Mouse (Mus musculus) forebrain, embryonic 15.5 days (tissue): ENCODE data around the gene Epha3. TPM values are rescaled to one million over a fixed set of nuclear protein-coding genes. Genes with fewer than 3 reads are reported as not detected.
A peak's percentile ranks its signal among the peaks of the same experiment; 100 is the strongest.

Experiments
- ATAC-seq: fragments of 200-750 bp; cut with Nextera tagmentation; replicated peaks from 2 replicates; pipeline ENCODE4 v1.8.0; 2017; ENCODE audit warnings: mild to moderate bottlenecking, moderate TSS enrichment, moderate library complexity
- H3K27ac ChIP-seq: fragments of 300-500 bp; sonication (generic); replicated peaks from 2 replicates; pipeline ENCODE4 v1.5.1; 2015; ENCODE audit warnings: mild to moderate bottlenecking, inconsistent platforms
- H3K27me3 ChIP-seq: fragments of 300-500 bp; sonication (generic); 2 replicates; pipeline ENCODE4 v1.6.1; 2015; ENCODE audit warnings: inconsistent platforms
- H3K36me3 ChIP-seq: fragments of 300-500 bp; sonication (generic); 2 replicates; pipeline ENCODE4 v1.6.1; 2015; ENCODE audit warnings: mild to moderate bottlenecking, inconsistent platforms
- H3K4me1 ChIP-seq: fragments of 300-500 bp; sonication (generic); 2 replicates; pipeline ENCODE4 v1.6.1; 2015; ENCODE audit warnings: inconsistent platforms
- H3K4me2 ChIP-seq: fragments of 300-500 bp; sonication (generic); replicated peaks from 2 replicates; pipeline ENCODE4 v1.6.1; 2015; ENCODE audit warnings: mild to moderate bottlenecking, inconsistent platforms
- H3K4me3 ChIP-seq: fragments of 300-500 bp; sonication (generic); 2 replicates; pipeline ENCODE4 v1.5.1; 2015; ENCODE audit warnings: mild to moderate bottlenecking, inconsistent platforms
- H3K9ac ChIP-seq: fragments of 300-500 bp; sonication (generic); replicated peaks from 2 replicates; pipeline ENCODE4 v1.6.1; 2015; ENCODE audit warnings: mild to moderate bottlenecking, inconsistent platforms
- H3K9me3 ChIP-seq: fragments of 300-500 bp; sonication (generic); 2 replicates; pipeline ENCODE4 v1.6.1; 2016; ENCODE audit warnings: inconsistent platforms
- WGBS: fragments of 180-500 bp; shearing (Covaris S2); methylation state at CpG from one replicate; pipeline ENCODE4 v1.1.7; 2015; ENCODE audit warnings: mixed read lengths; 5-methylcytosine and 5-hydroxymethylcytosine counted together
- polyA plus RNA-seq: library from polyadenylated mRNA; unstranded; fragments of >200 nt; fragmentation: Nextera tagmentation; extraction: Ambion mirVana; gene quantifications from 2 replicates; pipeline ENCODE4 v1.2.1, GENCODE M21; 2015

Gene Epha3
- polyA plus RNA-seq, 1 experiment from 2014 or later, result 85.2 TPM

- WGBS, result 51% methylated on average over 6 of the region's 6 CpGs
- Histone ChIP-seq H3K27ac (peak overlapping the region; percentile 13; the same call in 1 of the 2 replicates), H3K9ac (no peak overlapping the region), H3K4me1 (peaks cover 5% of the 10 kb centered on the region; the same call in 1 of the 2 replicates), H3K27me3 (no peaks in the 10 kb centered on the region), H3K9me3 (no peaks in the 10 kb centered on the region), H3K4me3 (no peak overlapping the region), H3K4me2 (no peak overlapping the region), H3K36me3 (0 out of 2 replicates have a peak, but pooled peaks cover 2% of the 10 kb centered on the region)
- no peak for ATAC-seq
These were observed 307.4 kb downstream of the Epha3 start for GRCm38 (mm10) chr16:63556410-63557146.

- Histone ChIP-seq H3K4me1 (peaks cover 5% of the 10 kb centered on the region; the same call in 1 of the 2 replicates), H3K4me2 (no peak overlapping the region), H3K27me3 (no peaks in the 10 kb centered on the region), H3K36me3 (0 out of 2 replicates have a peak, but pooled peaks cover 2% of the 10 kb centered on the region), H3K27ac (no peak overlapping the region), H3K9me3 (no peaks in the 10 kb centered on the region), H3K9ac (no peak overlapping the region), H3K4me3 (no peak overlapping the region)
- no peak for ATAC-seq
- 86% methylated on average over 7 of the region's 7 CpGs for WGBS
These were observed 311.4 kb downstream of the Epha3 start for GRCm38 (mm10) chr16:63552531-63552930.

- no peaks in the 10 kb centered on the region for H3K36me3 ChIP-seq
- no peak overlapping the region for H3K9ac ChIP-seq
- no peaks in the 10 kb centered on the region for H3K27me3 ChIP-seq
- no peaks in the 10 kb centered on the region for H3K9me3 ChIP-seq
- ATAC-seq, result no peak
- no peak overlapping the region for H3K27ac ChIP-seq
- no peak overlapping the region for H3K4me3 ChIP-seq
- no peaks in the 10 kb centered on the region for H3K4me1 ChIP-seq
- H3K4me2 ChIP-seq, result no peak overlapping the region
These were observed 324.5 kb downstream of the Epha3 start for GRCm38 (mm10) chr16:63539489-63539888.

GRCm38 (mm10) chr16:63528821-63529220 lies 335.2 kb downstream of the Epha3 start:
- ATAC-seq, result no peak
- Histone ChIP-seq H3K4me3 (no peak overlapping the region), H3K4me2 (no peak overlapping the region), H3K36me3 (no peaks in the 10 kb centered on the region), H3K27ac (no peak overlapping the region), H3K4me1 (no peaks in the 10 kb centered on the region), H3K27me3 (no peaks in the 10 kb centered on the region), H3K9ac (no peak overlapping the region), H3K9me3 (no peaks in the 10 kb centered on the region)
- 41% methylated on average over 2 of the region's 2 CpGs for WGBS

- Histone ChIP-seq H3K4me1 (no peaks in the 10 kb centered on the region), H3K9me3 (no peaks in the 10 kb centered on the region), H3K27ac (no peak overlapping the region), H3K4me3 (no peak overlapping the region), H3K9ac (no peak overlapping the region), H3K27me3 (no peaks in the 10 kb centered on the region), H3K4me2 (no peak overlapping the region), H3K36me3 (no peaks in the 10 kb centered on the region)
- WGBS, result 92% methylated on average over 1 of the region's 1 CpGs
- ATAC-seq, result no peak
These were observed 346.3 kb downstream of the Epha3 start for GRCm38 (mm10) chr16:63517636-63518035.

GRCm38 (mm10) chr16:63510069-63510468 lies 353.9 kb downstream of the Epha3 start:
- no peak overlapping the region for H3K4me3 ChIP-seq
- WGBS, result 83% methylated on average over 2 of the region's 2 CpGs
- no peak for ATAC-seq

GRCm38 (mm10) chr16:63506437-63506836 lies 357.5 kb downstream of the Epha3 start:
- H3K9me3 ChIP-seq, result no peaks in the 10 kb centered on the region
- H3K4me3 ChIP-seq, result no peak overlapping the region
- peaks cover 11% of the 10 kb centered on the region for H3K4me1 ChIP-seq
- H3K9ac ChIP-seq, result no peak overlapping the region
- ATAC-seq, result peak; percentile 57; the same call in 1 of the 2 replicates
- H3K27ac ChIP-seq, result peak overlapping the region; percentile 31; the same call in 1 of the 2 replicates
- H3K27me3 ChIP-seq, result no peaks in the 10 kb centered on the region
- no peak overlapping the region for H3K4me2 ChIP-seq
- 30% methylated on average over 2 of the region's 2 CpGs for WGBS
- no peaks in the 10 kb centered on the region for H3K36me3 ChIP-seq

More at GRCm38 (mm10) chr16:63510069-63510468, 353.9 kb downstream of the Epha3 start:
- Histone ChIP-seq H3K27ac (no peak overlapping the region), H3K36me3 (no peaks in the 10 kb centered on the region), H3K9ac (no peak overlapping the region), H3K9me3 (no peaks in the 10 kb centered on the region), H3K27me3 (no peaks in the 10 kb centered on the region), H3K4me2 (no peak overlapping the region), H3K4me1 (peaks cover 10% of the 10 kb centered on the region)

GRCm38 (mm10) chr16:63501456-63501855 lies 362.5 kb downstream of the Epha3 start:
- Histone ChIP-seq H3K27ac (no peak overlapping the region), H3K9ac (no peak overlapping the region), H3K4me1 (peaks cover 15% of the 10 kb centered on the region), H3K36me3 (no peaks in the 10 kb centered on the region), H3K4me2 (no peak overlapping the region), H3K27me3 (no peaks in the 10 kb centered on the region), H3K4me3 (no peak overlapping the region), H3K9me3 (no peaks in the 10 kb centered on the region)
- WGBS, result 9% methylated on average over 6 of the region's 6 CpGs
- peak; percentile 79 for ATAC-seq

GRCm38 (mm10) chr16:63500975-63501393 lies 363.0 kb downstream of the Epha3 start:
- Histone ChIP-seq H3K36me3 (no peaks in the 10 kb centered on the region), H3K9ac (no peak overlapping the region), H3K4me2 (no peak overlapping the region), H3K4me1 (peaks cover 12% of the 10 kb centered on the region), H3K27ac (peak overlapping the region; percentile 11; the same call in 1 of the 2 replicates), H3K4me3 (no peak overlapping the region), H3K27me3 (no peaks in the 10 kb centered on the region), H3K9me3 (no peaks in the 10 kb centered on the region)
- peak; percentile 80 for ATAC-seq
- WGBS, result 9% methylated on average over 4 of the region's 4 CpGs
